Mouse (Mus musculus) ES-E14 (cell line): Measurements from ENCODE around the gene Kbtbd2. TPM values are rescaled to one million over a fixed set of nuclear protein-coding genes. Genes with fewer than 3 reads are reported as not detected.

Experiments
- DNase-seq: peaks from one replicate; pipeline ENCODE4 v3.0.0-alpha.2; 2013; ENCODE audit warnings: low read depth, low spot score
- H3K27ac ChIP-seq: 2 replicates; pipeline ENCODE4 v1.5.1; 2012; ENCODE audit warnings: low read depth, mild to moderate bottlenecking, low read length, moderate library complexity, mixed read lengths; ENCODE audit not compliant: poor library complexity, insufficient read depth, severe bottlenecking
- H3K36me3 ChIP-seq: 2 replicates; pipeline ENCODE4 v1.6.1; 2012; ENCODE audit warnings: mild to moderate bottlenecking, low read length, moderate library complexity, mixed read lengths; ENCODE audit not compliant: control insufficient read depth, poor library complexity, insufficient read depth, severe bottlenecking
- H3K4me1 ChIP-seq, 2 experiments: fragments of 150-350 bp in 1 of 2; sonication (generic) in 1 of 2; 2 replicates each; pipeline ENCODE4 v1.6.1; 2012; ENCODE audit warnings: low read length in 2 of 2, mild to moderate bottlenecking in 1 of 2, mixed read lengths in 1 of 2; ENCODE audit not compliant: control insufficient read depth in 2 of 2, insufficient read depth in 2 of 2, poor library complexity in 1 of 2
- H3K4me3 ChIP-seq, 2 experiments: fragments of 150-350 bp in 1 of 2; sonication (generic) in 1 of 2; 2 replicates each; pipeline ENCODE4 v1.5.1; 2012; ENCODE audit warnings: low read length in 2 of 2, low read depth in 1 of 2, mild to moderate bottlenecking in 1 of 2, mixed read lengths in 1 of 2; ENCODE audit not compliant: insufficient read depth in 1 of 2, poor library complexity in 1 of 2, severe bottlenecking in 1 of 2
- H3K9ac ChIP-seq: 2 replicates; pipeline ENCODE4 v1.6.1; 2012; ENCODE audit warnings: low read depth, mild to moderate bottlenecking, low read length, mixed read lengths; ENCODE audit not compliant: poor library complexity, insufficient read depth, severe bottlenecking
- H3K9me3 ChIP-seq: fragments of 150-350 bp; sonication (generic); 2 replicates; pipeline ENCODE4 v1.6.1; 2012; ENCODE audit warnings: low read depth, mild to moderate bottlenecking, low read length; ENCODE audit not compliant: control insufficient read depth, insufficient read depth
- CHD2 ChIP-seq: IDR thresholded peaks from 2 replicates; pipeline ENCODE4 v1.6.1; 2014; ENCODE audit warnings: mild to moderate bottlenecking, low read depth, low read length, inconsistent platforms
- HCFC1 ChIP-seq: IDR thresholded peaks from 2 replicates; pipeline ENCODE4 v1.6.1; 2012; ENCODE audit warnings: low read length, inconsistent platforms, borderline replicate concordance; ENCODE audit not compliant: insufficient read depth
- MAFK ChIP-seq: IDR thresholded peaks from 2 replicates; pipeline ENCODE4 v1.6.1; 2014; ENCODE audit warnings: mild to moderate bottlenecking, low read depth, low read length, inconsistent platforms; ENCODE audit not compliant: insufficient read depth
- ZC3H11A ChIP-seq: IDR thresholded peaks from 2 replicates; pipeline ENCODE4 v1.6.1; 2012; ENCODE audit warnings: low read depth, mild to moderate bottlenecking, inconsistent platforms, low read length, borderline replicate concordance
- ZNF384 ChIP-seq: IDR thresholded peaks from 2 replicates; pipeline ENCODE4 v1.6.1; 2012; ENCODE audit warnings: low read depth, low read length, inconsistent platforms
- in situ Hi-C, 2 experiments: fragments of 600-800 bp; cut with MboI; formaldehyde crosslinking; loops; one replicate each; pipeline ENCODE4 v1.15.1; 2025; ENCODE audit warnings: low sequenced_read_pairs in 2 of 2, inconsistent platforms in 1 of 2; ENCODE audit not compliant: unreplicated experiment in 2 of 2
- total RNA-seq: library from RNA; depleted of rRNA; stranded (reverse); fragments of 300-350 nt; gene quantifications from 2 replicates; pipeline ENCODE4 v1.2.3, GENCODE M21; 2012; rRNA removed

Kbtbd2 gene
- total RNA-seq, 1 experiment, result 24.8 TPM

DNA sequence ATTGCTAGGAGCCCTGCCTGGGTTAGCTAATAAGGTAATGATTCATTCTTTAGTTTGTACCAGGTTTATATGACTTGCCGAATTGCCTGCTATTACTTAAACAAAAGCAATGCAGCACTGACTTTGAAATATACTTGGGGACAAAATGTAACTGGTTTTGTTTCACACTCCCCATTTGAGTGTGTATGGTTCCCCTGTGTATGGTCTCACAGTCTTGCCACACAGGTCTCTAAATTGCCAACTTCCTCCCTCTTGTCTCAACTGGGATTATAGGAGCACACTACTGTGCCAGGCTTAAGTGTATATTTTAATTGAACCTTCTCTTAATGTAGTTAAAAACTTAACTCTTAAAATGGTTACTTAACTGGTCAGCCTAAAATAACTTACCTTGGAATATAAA, 38.3 kb downstream of the Kbtbd2 start:
- H3K9ac ChIP-seq, result no peak overlapping the region
- peaks cover 5% of the 10 kb centered on the region; the same call in 1 of the 2 replicates for H3K36me3 ChIP-seq
- DNase-seq, result no peak
- in situ Hi-C loops, result no loop called here
- H3K4me3 ChIP-seq, result no peak overlapping the region
- no peak for TF ChIP-seq ZC3H11A
- TF ChIP-seq ZNF384, result no peak
- TF ChIP-seq HCFC1, result no peak
- no peak for TF ChIP-seq MAFK
- no peaks in the 10 kb centered on the region for H3K4me1 ChIP-seq
- H3K27ac ChIP-seq, result no peak overlapping the region
- H3K9me3 ChIP-seq, result no peaks in the 10 kb centered on the region

- no peak overlapping the region for H3K9ac ChIP-seq
- H3K4me3 ChIP-seq, result no peak overlapping the region
- H3K4me1 ChIP-seq, result no peaks in the 10 kb centered on the region
- DNase-seq, result no peak
- no peak for TF ChIP-seq ZNF384
- TF ChIP-seq ZC3H11A, result no peak
- no peak for TF ChIP-seq MAFK
- TF ChIP-seq CHD2, result no peak
- no peak for TF ChIP-seq HCFC1
- peaks cover 5% of the 10 kb centered on the region; the same call in 1 of the 2 replicates for H3K36me3 ChIP-seq
- in situ Hi-C loops, result no loop called here
- no peaks in the 10 kb centered on the region for H3K9me3 ChIP-seq
- H3K27ac ChIP-seq, result no peak overlapping the region
Observed at GRCm38 (mm10) chr6:56756117-56756516, 41.5 kb downstream of the Kbtbd2 start.

GRCm38 (mm10) chr6:56753719-56754118, 43.9 kb downstream of the Kbtbd2 start:
- Histone ChIP-seq H3K36me3 (peaks cover 5% of the 10 kb centered on the region; the same call in 1 of the 2 replicates), H3K27ac (no peak overlapping the region), H3K4me1 (no peaks in the 10 kb centered on the region), H3K9me3 (no peaks in the 10 kb centered on the region), H3K9ac (no peak overlapping the region), H3K4me3 (no peak overlapping the region)
- in situ Hi-C loops, result no loop called here
- DNase-seq, result no peak
- TF ChIP-seq ZC3H11A (no peak), CHD2 (no peak), HCFC1 (no peak), MAFK (no peak), ZNF384 (no peak)

- no peak overlapping the region for H3K9ac ChIP-seq
- no peak for DNase-seq
- no peak overlapping the region for H3K4me3 ChIP-seq
- H3K9me3 ChIP-seq, result no peaks in the 10 kb centered on the region
- peaks cover 4% of the 10 kb centered on the region for H3K36me3 ChIP-seq
- no peak for TF ChIP-seq CHD2
- no peak for TF ChIP-seq MAFK
- no peak for TF ChIP-seq ZNF384
- no peak for TF ChIP-seq HCFC1
- no peak for TF ChIP-seq ZC3H11A
- H3K4me1 ChIP-seq, result no peaks in the 10 kb centered on the region
- no peak overlapping the region for H3K27ac ChIP-seq
- in situ Hi-C loops, result no loop called here
Observed at GRCm38 (mm10) chr6:56745950-56746543, 51.6 kb downstream of the Kbtbd2 start.

DNA sequence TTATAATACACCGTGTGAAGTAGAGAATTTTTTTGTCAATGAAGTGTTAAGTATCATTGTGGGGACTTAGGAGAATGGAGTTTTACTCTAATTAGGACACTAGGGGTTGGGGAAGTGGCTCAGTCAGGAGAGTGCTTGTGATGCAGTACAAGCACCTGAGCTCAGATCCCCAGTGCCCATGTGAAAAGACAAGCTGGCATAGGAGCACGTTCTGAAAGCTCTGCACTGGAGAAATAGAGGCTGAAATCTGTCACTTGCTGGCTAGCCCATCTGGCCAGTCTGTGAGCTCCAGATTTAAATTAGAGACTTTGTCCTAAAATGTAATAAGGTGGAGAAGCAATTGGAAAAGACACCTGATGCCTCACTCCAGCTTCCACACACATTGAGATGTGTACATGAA, 65.1 kb downstream of the Kbtbd2 start:
- H3K36me3 ChIP-seq, result peaks cover 8% of the 10 kb centered on the region
- no peak for TF ChIP-seq HCFC1
- no peak for TF ChIP-seq MAFK
- TF ChIP-seq ZC3H11A, result no peak
- no peak for TF ChIP-seq ZNF384
- TF ChIP-seq CHD2, result no peak
- DNase-seq, result no peak
- no peak overlapping the region for H3K4me3 ChIP-seq
- H3K9ac ChIP-seq, result no peak overlapping the region
- no peaks in the 10 kb centered on the region for H3K4me1 ChIP-seq
- H3K27ac ChIP-seq, result no peak overlapping the region
- in situ Hi-C loops, result no loop called here
- H3K9me3 ChIP-seq, result no peaks in the 10 kb centered on the region

Other genes with a start within 250 kb of the Kbtbd2 start
- 0.18 and 0.26 TPM in 2 replicates for gene Pde1c, start 228.7 kb downstream of the Kbtbd2 start, total RNA-seq
- gene Lsm5, start 93.1 kb downstream of the Kbtbd2 start, total RNA-seq, result 72.5 and 122 TPM in 2 replicates
- gene Avl9, start 82.9 kb downstream of the Kbtbd2 start, total RNA-seq, result 12.9 and 18.1 TPM in 2 replicates
- gene Fkbp9, start 34.2 kb upstream of the Kbtbd2 start, total RNA-seq, result 204 and 345 TPM in 2 replicates
- 15.6 and 17.7 TPM in 2 replicates for gene Nt5c3, start 126.1 kb upstream of the Kbtbd2 start, total RNA-seq
- 0.36 TPM in 1 of 2 replicates, not detected in the other for gene Vmn1r4, start 126.2 kb upstream of the Kbtbd2 start, total RNA-seq
- not detected in 2 replicates for gene Vmn1r5, start 172.5 kb upstream of the Kbtbd2 start, total RNA-seq
- not detected in 2 replicates for gene Vmn1r6, start 199.4 kb upstream of the Kbtbd2 start, total RNA-seq
- not detected in 2 replicates for gene Vmn1r7, start 227.5 kb upstream of the Kbtbd2 start, total RNA-seq
- gene Vmn1r8, start 234.5 kb upstream of the Kbtbd2 start, total RNA-seq, result not detected in 2 replicates